Mouse (Mus musculus): ENCODE results near the gene Bbc3. TPM values are rescaled to one million over a fixed set of nuclear protein-coding genes. Genes with fewer than 3 reads are reported as not detected.
A peak's percentile ranks its signal among the peaks of the same experiment; 100 is the strongest.
"Not testable (repeated sequence)": the region's sequence is repeated elsewhere in the genome, so short reads cannot be mapped to it uniquely, and the experiment has no call there.

Gene Bbc3
- polyA plus RNA-seq, 1 experiment from 2014 or later = 9.3 TPM

DNA sequence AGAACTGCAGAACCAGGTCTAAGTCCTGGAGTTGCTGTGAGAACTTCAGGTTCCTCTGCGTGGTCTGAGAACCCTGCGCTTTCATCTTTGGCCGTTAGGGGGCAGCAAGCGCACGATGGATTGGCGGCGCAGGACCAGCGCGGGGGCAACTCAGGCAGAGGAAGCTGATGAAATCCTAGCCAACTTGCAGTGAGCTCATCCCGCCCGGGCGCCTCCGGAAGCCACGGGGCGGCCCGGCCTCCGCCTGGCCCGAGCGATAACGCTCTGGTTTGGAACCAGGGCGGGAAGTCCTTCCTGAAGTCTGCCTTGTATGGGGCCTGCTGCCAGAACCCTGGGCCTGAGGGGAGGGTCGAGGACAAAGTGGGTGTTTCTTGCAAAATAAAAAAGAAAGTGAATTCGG is 13.4 kb upstream of the Bbc3 start:
- Histone ChIP-seq H3K9me3 (no peaks in the 10 kb centered on the region), H3K27ac (peak overlapping the region; percentile 89), H3K36me3 (no peaks in the 10 kb centered on the region), H3K4me1 (replicated peaks) (peaks cover 31% of the 10 kb centered on the region), H3K27me3 (no peaks in the 10 kb centered on the region), H3K9ac (replicated peaks) (peak overlapping the region; percentile 53), H3K4me2 (peak overlapping the region; percentile 88), H3K4me3 (replicated peaks) (peak overlapping the region; percentile 52)
- WGBS = under 1% methylated on average over 23 of the region's 23 CpGs
- no peak; the same call in 1 of the 2 replicates for ATAC-seq (ENCODE audit: insufficient number of reproducible peaks, insufficient read depth, low FRiP score, low TSS enrichment, low read depth)

DNA sequence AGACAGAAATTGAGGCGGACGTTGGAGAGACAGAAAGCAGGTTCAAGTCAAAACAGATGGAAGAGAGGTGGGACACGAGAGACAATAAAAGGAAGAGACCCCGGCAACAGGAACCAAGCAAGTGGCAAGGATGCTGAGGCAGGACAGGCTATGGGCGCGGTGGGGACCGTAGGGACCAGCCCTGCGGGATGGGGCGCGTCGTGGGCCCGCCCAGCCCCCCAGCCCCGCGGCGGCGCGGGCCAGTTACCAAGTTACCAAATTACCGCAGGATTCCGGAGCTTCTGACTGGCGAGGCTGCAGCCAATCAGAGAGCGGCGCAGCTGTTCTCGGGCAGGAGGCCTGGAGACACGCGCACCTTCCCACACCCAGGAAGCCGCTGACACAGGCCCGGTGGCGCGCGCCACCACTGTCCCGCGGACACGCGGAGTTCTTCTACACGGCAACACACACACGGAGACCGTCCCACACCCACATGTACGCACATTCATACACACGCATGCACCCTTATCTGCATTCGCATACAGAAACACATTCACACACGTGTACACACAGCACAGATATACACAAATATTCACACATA is 12.8 kb upstream of the Bbc3 start:
- Histone ChIP-seq H3K4me3 (replicated peaks) (peak overlapping the region; percentile 52), H3K4me2 (peak overlapping the region; percentile 88), H3K9ac (replicated peaks) (peak overlapping the region; percentile 53), H3K4me1 (replicated peaks) (peaks cover 36% of the 10 kb centered on the region), H3K9me3 (no peaks in the 10 kb centered on the region), H3K36me3 (no peaks in the 10 kb centered on the region), H3K27me3 (no peaks in the 10 kb centered on the region), H3K27ac (peak overlapping the region; percentile 89)
- peak; percentile 28; the same call in 1 of the 2 replicates for ATAC-seq (ENCODE audit: insufficient number of reproducible peaks, insufficient read depth, low FRiP score, low TSS enrichment, low read depth)
- WGBS = 2% methylated on average over 40 of the region's 41 CpGs

DNA sequence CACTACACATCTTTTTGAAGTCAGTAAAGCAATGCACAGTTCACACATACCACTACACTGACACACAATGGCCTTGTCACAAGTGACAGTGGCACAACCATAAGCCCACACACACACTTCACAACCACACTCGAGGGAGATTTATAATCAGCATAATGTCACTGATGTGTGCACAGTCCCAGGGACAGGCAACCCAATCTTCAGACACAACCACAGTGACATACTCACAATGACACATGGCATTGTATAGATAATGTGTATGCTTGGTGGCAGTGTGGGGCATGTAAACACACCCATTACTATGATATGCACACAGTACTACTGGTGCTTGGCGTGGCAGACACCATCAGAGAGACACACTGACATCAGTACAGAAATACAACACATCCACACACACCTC is 12.0 kb upstream of the Bbc3 start:
- Histone ChIP-seq H3K4me1 (replicated peaks) (peaks cover 36% of the 10 kb centered on the region), H3K4me2 (peak overlapping the region; percentile 88), H3K9ac (replicated peaks) (no peak overlapping the region)

DNA sequence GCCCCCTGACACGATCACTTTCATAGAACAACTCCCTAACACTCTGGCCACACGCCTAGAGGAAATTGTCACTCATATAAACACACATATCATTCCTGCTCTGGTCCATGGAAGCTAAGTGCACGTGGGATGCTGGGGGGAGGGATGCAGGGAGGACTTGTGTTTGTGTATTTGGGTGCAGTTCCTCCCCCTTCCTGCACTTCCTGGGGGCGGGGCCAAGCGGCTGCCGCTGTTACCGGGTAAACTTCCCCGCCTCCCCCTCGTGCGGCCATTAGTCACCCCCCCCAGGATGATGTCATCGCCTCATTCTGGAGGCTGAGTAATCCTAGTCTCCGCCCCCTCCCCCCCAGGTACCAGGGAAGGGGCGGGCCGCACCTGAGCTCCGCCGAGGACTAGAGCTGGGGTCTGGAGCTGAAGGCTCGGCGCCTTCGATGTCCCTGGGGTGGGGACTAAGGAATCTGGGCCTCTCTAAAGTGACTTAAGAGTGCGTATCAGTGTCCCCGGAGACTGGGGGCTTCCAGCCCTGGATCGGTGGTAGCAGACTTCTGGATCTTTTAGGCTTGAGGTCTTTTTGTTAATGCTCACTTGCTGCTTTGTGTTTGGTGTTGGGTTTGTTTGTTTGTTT is 11.3 kb upstream of the Bbc3 start:
- Histone ChIP-seq H3K27me3 (no peaks in the 10 kb centered on the region), H3K9me3 (no peaks in the 10 kb centered on the region), H3K4me3 (replicated peaks) (peak overlapping the region; percentile 36), H3K4me2 (peak overlapping the region; percentile 88), H3K9ac (replicated peaks) (peak overlapping the region; percentile 50), H3K4me1 (replicated peaks) (peaks cover 36% of the 10 kb centered on the region), H3K36me3 (no peaks in the 10 kb centered on the region), H3K27ac (peak overlapping the region; percentile 89)
- no peak for ATAC-seq (ENCODE audit: insufficient number of reproducible peaks, insufficient read depth, low FRiP score, low TSS enrichment, low read depth)
- under 1% methylated on average over 22 of the region's 22 CpGs for WGBS

More for the DNA sequence above, 12.0 kb upstream of the Bbc3 start:
- no peaks in the 10 kb centered on the region for H3K36me3 ChIP-seq
- H3K27me3 ChIP-seq = no peaks in the 10 kb centered on the region
- WGBS = 33% methylated on average over 2 of the region's 2 CpGs
- no peaks in the 10 kb centered on the region for H3K9me3 ChIP-seq
- peak overlapping the region; percentile 89 for H3K27ac ChIP-seq
- peak overlapping the region; percentile 36; the same call in 1 of the 2 replicates for H3K4me3 ChIP-seq (replicated peaks)
- ATAC-seq (ENCODE audit: insufficient number of reproducible peaks, insufficient read depth, low FRiP score, low TSS enrichment, low read depth) = no peak

DNA sequence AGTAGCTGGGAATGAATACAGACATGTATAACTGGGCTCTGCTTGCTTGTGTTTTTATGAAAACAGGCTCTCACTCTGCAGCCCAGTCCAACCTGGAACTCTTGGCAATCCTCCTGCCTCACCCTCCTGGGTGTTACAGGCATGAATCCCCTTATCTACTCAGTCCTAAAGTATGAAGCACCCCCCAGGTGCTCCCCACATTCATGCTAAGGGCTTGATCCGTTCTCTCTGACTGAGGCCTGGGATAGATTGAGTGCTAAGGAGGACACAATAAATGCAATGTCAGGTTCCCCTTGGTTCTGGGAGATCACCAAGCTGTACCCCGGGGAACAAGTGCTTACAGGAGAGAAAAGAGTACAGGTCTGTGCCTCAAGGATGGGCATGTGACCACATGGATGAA is 10.6 kb upstream of the Bbc3 start:
- H3K9ac ChIP-seq (replicated peaks) = no peak overlapping the region
- ATAC-seq (ENCODE audit: insufficient number of reproducible peaks, insufficient read depth, low FRiP score, low TSS enrichment, low read depth) = no peak
- no peaks in the 10 kb centered on the region for H3K9me3 ChIP-seq
- WGBS = 66% methylated on average over 2 of the region's 2 CpGs
- H3K36me3 ChIP-seq = no peaks in the 10 kb centered on the region
- peak overlapping the region; percentile 88 for H3K4me2 ChIP-seq
- H3K4me3 ChIP-seq (replicated peaks) = no peak overlapping the region
- peak overlapping the region; percentile 89; the same call in 1 of the 2 replicates for H3K27ac ChIP-seq
- H3K27me3 ChIP-seq = no peaks in the 10 kb centered on the region
- peaks cover 36% of the 10 kb centered on the region for H3K4me1 ChIP-seq (replicated peaks)

DNA sequence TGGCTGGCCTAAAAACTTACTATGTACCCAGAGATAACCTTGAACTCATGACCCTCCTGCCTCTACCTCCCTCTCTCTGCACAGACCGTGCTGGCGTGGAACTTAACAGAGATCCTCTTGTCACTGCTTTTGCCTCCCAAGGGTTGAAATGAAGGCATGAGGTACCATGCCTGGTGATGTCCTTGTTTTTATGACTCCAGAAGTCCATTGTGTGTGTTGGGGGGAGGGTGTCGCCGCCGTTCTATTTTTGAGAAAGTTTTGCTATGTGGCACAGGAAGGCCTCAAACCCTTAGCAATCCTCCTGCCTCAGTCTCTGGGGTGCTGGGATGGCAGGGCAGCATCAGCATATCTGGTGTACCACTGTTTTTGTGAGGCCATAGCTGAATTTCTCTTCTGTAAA is 9.3 kb upstream of the Bbc3 start:
- H3K4me2 ChIP-seq = peak overlapping the region; percentile 75
- WGBS = 84% methylated on average over 5 of the region's 5 CpGs
- H3K27me3 ChIP-seq = no peaks in the 10 kb centered on the region
- no peaks in the 10 kb centered on the region for H3K9me3 ChIP-seq
- H3K36me3 ChIP-seq = no peaks in the 10 kb centered on the region
- H3K4me3 ChIP-seq (replicated peaks) = peak overlapping the region; percentile 51
- peaks cover 36% of the 10 kb centered on the region for H3K4me1 ChIP-seq (replicated peaks)
- ATAC-seq (ENCODE audit: insufficient number of reproducible peaks, insufficient read depth, low FRiP score, low TSS enrichment, low read depth) = no peak
- peak overlapping the region; percentile 74 for H3K27ac ChIP-seq
- H3K9ac ChIP-seq (replicated peaks) = no peak overlapping the region

DNA sequence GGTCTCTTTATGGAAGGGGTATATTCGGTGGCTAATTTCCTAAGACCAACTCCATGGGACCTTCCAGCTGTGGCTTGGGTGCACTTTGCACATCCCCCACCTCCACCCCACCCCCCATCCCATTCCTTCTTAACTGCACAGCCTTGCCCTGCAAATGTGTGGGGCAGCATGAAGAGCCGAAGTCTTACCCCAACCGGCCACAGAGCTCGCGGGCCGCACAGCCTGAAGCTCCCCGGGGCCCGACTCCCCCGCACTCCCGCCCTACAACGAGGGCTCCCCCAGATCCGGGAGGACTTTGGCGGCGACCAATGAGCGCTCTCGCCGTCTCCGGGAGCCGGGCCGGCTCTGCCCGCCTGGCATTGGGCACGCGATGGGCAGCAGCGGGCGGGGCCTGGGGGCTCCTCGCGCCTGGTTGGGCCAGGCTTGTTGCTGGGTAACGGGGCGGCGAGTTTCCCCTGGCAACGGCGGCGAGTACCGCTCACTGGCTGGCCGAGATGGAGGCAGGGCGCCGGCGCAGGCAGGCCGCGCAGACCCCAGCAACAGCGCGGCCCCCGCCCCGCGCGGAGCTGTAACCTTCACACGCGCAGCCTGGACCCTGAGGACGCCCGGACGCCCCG is 8.7 kb upstream of the Bbc3 start:
- H3K4me1 ChIP-seq (replicated peaks) = peaks cover 36% of the 10 kb centered on the region
- H3K27me3 ChIP-seq = no peaks in the 10 kb centered on the region
- peak overlapping the region; percentile 74 for H3K27ac ChIP-seq
- WGBS = 1% methylated on average over 52 of the region's 52 CpGs
- H3K4me2 ChIP-seq = peak overlapping the region; percentile 75
- H3K9me3 ChIP-seq = no peaks in the 10 kb centered on the region
- H3K9ac ChIP-seq (replicated peaks) = peak overlapping the region; percentile 63
- no peaks in the 10 kb centered on the region for H3K36me3 ChIP-seq
- peak; percentile 84 for ATAC-seq (ENCODE audit: insufficient number of reproducible peaks, insufficient read depth, low FRiP score, low TSS enrichment, low read depth)
- H3K4me3 ChIP-seq (replicated peaks) = peak overlapping the region; percentile 51

DNA sequence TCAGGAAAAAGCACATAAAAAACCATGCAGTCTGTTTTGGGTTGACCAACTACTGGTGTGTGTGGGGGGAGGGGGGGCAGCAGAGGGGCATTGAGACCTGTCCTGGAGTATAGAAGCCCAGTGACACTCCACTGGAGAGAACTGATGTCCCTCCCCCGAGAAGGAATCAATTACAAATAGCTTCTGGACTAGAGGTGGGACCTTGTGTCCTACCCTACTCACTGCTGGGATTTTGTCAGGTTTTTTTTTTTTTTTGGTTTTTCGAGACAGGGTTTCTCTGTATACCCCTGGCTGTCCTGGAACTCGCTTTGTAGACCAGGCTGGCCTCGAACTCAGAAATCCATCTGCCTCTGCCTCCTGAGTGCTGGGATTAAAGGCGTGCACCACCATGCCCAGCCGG is 1.1 kb upstream of the Bbc3 start:
- H3K27me3 ChIP-seq = peaks cover 25% of the 10 kb centered on the region
- not testable (repeated sequence) for H3K4me3 ChIP-seq (replicated peaks); H3K36me3 ChIP-seq; H3K9ac ChIP-seq (replicated peaks); H3K9me3 ChIP-seq; ATAC-seq (ENCODE audit: insufficient number of reproducible peaks, insufficient read depth, low FRiP score, low TSS enrichment, low read depth); H3K4me2 ChIP-seq; H3K27ac ChIP-seq
- 74% methylated on average over 6 of the region's 6 CpGs for WGBS
- peaks cover 37% of the 10 kb centered on the region for H3K4me1 ChIP-seq (replicated peaks)

DNA sequence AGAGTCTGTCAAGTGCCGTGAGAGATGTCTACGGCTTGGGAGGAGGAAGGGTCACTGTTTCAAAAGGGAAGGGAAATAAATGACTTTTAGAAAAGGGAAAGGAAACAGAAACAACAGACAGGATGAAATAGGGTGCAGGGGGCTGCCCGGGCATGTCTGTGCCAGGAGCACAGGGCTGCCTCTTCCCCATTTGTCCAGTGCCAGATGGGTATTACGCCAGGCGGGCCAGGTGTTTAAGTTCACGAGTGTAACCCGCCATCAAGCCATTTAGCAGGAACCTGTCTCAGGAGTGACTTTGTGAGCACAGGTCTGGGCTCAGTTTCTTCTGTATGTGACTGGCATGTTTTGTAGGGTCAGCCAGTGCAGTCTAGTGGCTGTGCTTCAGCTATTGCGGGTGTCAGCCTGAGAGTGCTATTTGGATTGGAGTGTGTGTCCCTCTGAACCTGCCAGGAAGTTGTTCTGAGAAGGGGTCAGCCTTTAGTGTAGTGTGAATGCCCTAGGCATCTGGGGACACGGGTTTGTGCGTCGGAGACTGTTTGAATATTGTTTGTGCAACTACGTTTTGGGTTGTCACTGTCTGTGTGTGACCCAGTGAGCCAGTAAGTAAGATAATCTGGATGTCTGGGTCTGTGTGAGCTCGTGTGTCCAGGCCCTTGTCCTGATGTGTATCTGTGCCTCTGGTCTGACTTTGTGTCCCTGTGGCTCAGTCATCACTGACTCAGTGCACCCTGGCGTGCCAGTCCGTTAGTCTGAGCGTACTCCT is 543 bp downstream of the Bbc3 start:
- H3K4me3 ChIP-seq (replicated peaks) = peak overlapping the region; percentile 69
- no peak for ATAC-seq (ENCODE audit: insufficient number of reproducible peaks, insufficient read depth, low FRiP score, low TSS enrichment, low read depth)
- H3K9me3 ChIP-seq = no peaks in the 10 kb centered on the region
- H3K4me2 ChIP-seq = peak overlapping the region; percentile 99
- 31% methylated on average over 16 of the region's 16 CpGs for WGBS
- peaks cover 53% of the 10 kb centered on the region for H3K4me1 ChIP-seq (replicated peaks)
- peak overlapping the region; percentile 53; the same call in 1 of the 2 replicates for H3K9ac ChIP-seq (replicated peaks)
- H3K27me3 ChIP-seq = peaks cover 29% of the 10 kb centered on the region
- H3K36me3 ChIP-seq = no peaks in the 10 kb centered on the region
- peak overlapping the region; percentile 41; the same call in 1 of the 2 replicates for H3K27ac ChIP-seq

DNA sequence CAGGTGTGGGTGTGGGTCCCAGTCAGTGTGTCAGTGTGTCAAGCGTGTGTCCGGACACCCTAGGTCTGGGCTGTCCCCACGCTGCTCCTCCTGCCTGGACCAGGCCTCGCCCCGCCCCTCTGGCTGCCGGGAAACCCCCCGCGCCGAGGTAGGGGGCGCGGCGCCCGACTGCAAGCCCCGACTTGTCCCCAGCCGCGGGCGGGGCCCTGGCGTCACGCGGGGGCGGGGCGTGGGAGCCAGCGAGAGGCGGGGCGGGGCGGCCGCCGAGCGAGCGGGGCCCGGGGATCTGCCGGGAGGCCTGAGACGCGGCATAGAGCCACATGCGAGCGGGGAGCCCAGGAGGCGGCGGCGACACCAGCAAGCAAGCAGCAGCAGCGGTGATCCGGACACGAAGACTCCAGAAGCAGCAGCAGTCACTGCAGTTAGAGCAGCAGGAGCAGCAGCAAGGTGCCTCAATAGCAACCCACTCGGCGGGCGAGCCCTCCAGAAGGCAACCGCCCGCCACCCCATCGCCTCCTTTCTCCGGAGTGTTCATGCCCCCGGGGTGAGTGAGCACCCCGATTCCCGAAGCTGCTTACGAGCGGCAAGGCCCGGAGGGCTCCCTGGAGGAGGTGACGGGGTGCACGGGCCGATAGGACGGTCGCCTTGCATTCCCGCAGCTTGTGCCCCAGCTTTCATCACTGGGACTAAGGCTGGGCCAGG is 1.3 kb downstream of the Bbc3 start:
- Histone ChIP-seq H3K27ac (peak overlapping the region; percentile 41; the same call in 1 of the 2 replicates), H3K4me3 (replicated peaks) (peak overlapping the region; percentile 69), H3K9me3 (no peaks in the 10 kb centered on the region), H3K27me3 (peaks cover 29% of the 10 kb centered on the region), H3K4me2 (peak overlapping the region; percentile 99), H3K4me1 (replicated peaks) (peaks cover 57% of the 10 kb centered on the region), H3K9ac (replicated peaks) (peak overlapping the region; percentile 53), H3K36me3 (no peaks in the 10 kb centered on the region)
- 1% methylated on average over 61 of the region's 61 CpGs for WGBS
- ATAC-seq (ENCODE audit: insufficient number of reproducible peaks, insufficient read depth, low FRiP score, low TSS enrichment, low read depth) = no peak; the same call in 1 of the 2 replicates

All from limb, embryonic 12.5 days (tissue).